Comparison of ENCODE assay signal across 14 mouse cellular contexts in genomic region chr9:102310431-102310830, GRCm38 (mm10). TPM values are rescaled to one million over a fixed set of nuclear protein-coding genes. Genes with fewer than 3 reads are reported as not detected.
A peak's percentile ranks its signal among the peaks of the same experiment; 100 is the strongest.
DNase-seq lines count a peak whose midpoint lies in the region; ATAC-seq lines count a peak whose summit lies in the region.
"Had no signal": no experiment of that assay in that cellular context is flagged by ENCODE, and none has a peak within 500 bp of the region (broad histone marks: within the 10 kb centered on the region; RNA-seq: fewer than 3 reads in every experiment).

No protein-coding gene starts in this region.

- WGBS in kidney, embryonic 14.5 days, result 29% methylated on average over 3 of the region's 3 CpGs
- WGBS in forebrain, embryonic 11.5 days, result 44% methylated on average over 3 of the region's 3 CpGs

- H3K4me2 ChIP-seq in kidney, embryonic 14.5 days (replicated peaks; ENCODE audit: low read depth, low read length), result no peak overlapping the region
- no peak overlapping the region for H3K4me2 ChIP-seq in forebrain, embryonic 11.5 days (ENCODE audit: low read depth, low read length, severe bottlenecking)
- H3K4me2 ChIP-seq: forebrain, embryonic 12.5 days; liver, embryonic 11.5 days; midbrain, embryonic 12.5 days had no signal

- peaks cover 3% of the 10 kb centered on the region; the same call in 1 of the 2 replicates for H3K9me3 ChIP-seq in kidney, embryonic 14.5 days (ENCODE audit: control insufficient read depth, low read length)
- H3K9me3 ChIP-seq in forebrain, embryonic 11.5 days (ENCODE audit: control insufficient read depth, low read length), result no peaks in the 10 kb centered on the region; the same call in 1 of the 2 replicates

- no peak for ATAC-seq in kidney, embryonic 14.5 days (ENCODE audit: low FRiP score, low TSS enrichment)
- ATAC-seq in monocyte, adult 5-6 weeks (replicated peaks; ENCODE audit: insufficient number of reproducible peaks, low FRiP score, low TSS enrichment, poor library complexity, severe bottlenecking), result no peak
- no peak for ATAC-seq in forebrain, embryonic 11.5 days (replicated peaks; ENCODE audit: low FRiP score)

- H3K4me3 ChIP-seq in kidney, embryonic 14.5 days (ENCODE audit: low read length), result no peak overlapping the region
- H3K4me3 ChIP-seq in forebrain, embryonic 11.5 days (ENCODE audit: low read depth, low read length), result no peak overlapping the region
- H3K4me3 ChIP-seq: forebrain, embryonic 12.5 days; midbrain, embryonic 12.5 days had no signal

- peak; percentile 6 for DNase-seq in adrenal gland, adult 8-10 months
- DNase-seq in adrenal gland, postnatal 25 days, result no peak
- DNase-seq in kidney, adult 11 months, result peak; percentile 26
- DNase-seq in kidney, adult 9 months, result peak; percentile 41
- peak; percentile 19 for DNase-seq in lung, postnatal 10 days
- DNase-seq in forebrain, embryonic 11.5 days (ENCODE audit: low spot score), result no peak
- DNase-seq: cerebellum, adult 9-10 months; layer of hippocampus, adult 9-11 months had no signal

- no peak overlapping the region for H3K9ac ChIP-seq in kidney, embryonic 14.5 days (ENCODE audit: low read depth, low read length)
- no peak overlapping the region for H3K9ac ChIP-seq in forebrain, embryonic 11.5 days (ENCODE audit: low read length)
- H3K9ac ChIP-seq: forebrain, embryonic 12.5 days; midbrain, embryonic 12.5 days had no signal

- no peaks in the 10 kb centered on the region for H3K36me3 ChIP-seq in kidney, embryonic 14.5 days (ENCODE audit: control insufficient read depth, insufficient read depth, low read length)
- H3K36me3 ChIP-seq in forebrain, embryonic 11.5 days (ENCODE audit: control insufficient read depth, insufficient read depth, low read length), result no peaks in the 10 kb centered on the region
- H3K36me3 ChIP-seq: forebrain, embryonic 12.5 days; midbrain, embryonic 12.5 days had no signal

- H3K27me3 ChIP-seq in kidney, embryonic 14.5 days (ENCODE audit: control insufficient read depth, insufficient read depth, low read length), result 0 out of 2 replicates have a peak, but pooled peaks cover 3% of the 10 kb centered on the region
- no peaks in the 10 kb centered on the region for H3K27me3 ChIP-seq in forebrain, embryonic 11.5 days (ENCODE audit: control insufficient read depth, insufficient read depth, low read length)

- H3K27ac ChIP-seq in kidney, embryonic 14.5 days (ENCODE audit: low read depth, low read length), result no peak overlapping the region; the same call in 1 of the 2 replicates
- H3K27ac ChIP-seq in forebrain, embryonic 11.5 days (ENCODE audit: low read depth, low read length), result no peak overlapping the region
- H3K27ac ChIP-seq: forebrain, embryonic 12.5 days; midbrain, embryonic 12.5 days had no signal

- 0 out of 2 replicates have a peak, but pooled peaks cover 2% of the 10 kb centered on the region for H3K4me1 ChIP-seq in kidney, embryonic 14.5 days (ENCODE audit: control insufficient read depth, insufficient read depth, low read length)
- peaks cover 2% of the 10 kb centered on the region; the same call in 1 of the 2 replicates for H3K4me1 ChIP-seq in forebrain, embryonic 11.5 days (replicated peaks; ENCODE audit: control insufficient read depth, insufficient read depth, low read length)

RNA-seq across cellular contexts. Expression of gene Ephb1, which starts 44.1 kb away (rescaled TPM):
- total RNA-seq in adrenal gland, adult 8-10 months (2022), result 1 to 10 TPM; 1.2 to 3.1 (median 2.0) TPM
- total RNA-seq in adrenal gland, postnatal 25 days (2021), result 2.9 and 3.8 TPM in 2 replicates
- polyA plus RNA-seq in kidney, embryonic 14.5 days (2014; fragmentation: Nextera tagmentation; extraction: Ambion mirVana), result 3.8 and 4.9 TPM in 2 replicates
- total RNA-seq in monocyte, adult 5-6 weeks (2017), result 0.21 TPM in 1 of 3 replicates, not detected in the others
- 19.8 and 19.9 TPM in 2 replicates for polyA plus RNA-seq in forebrain, embryonic 11.5 days (2014; fragmentation: Nextera tagmentation; extraction: Ambion mirVana)
- total RNA-seq: MEL had no signal

Comparison
In these comparisons a context has a peak if more than half of its experiments do, and no peak if none do; other contexts are left out.
1. DNase-seq: peak in adrenal gland, adult 8-10 months (single experiment), kidney, adult 11 months (single experiment), kidney, adult 9 months (single experiment) and lung, postnatal 10 days (single experiment); none in adrenal gland, postnatal 25 days (single experiment) and forebrain, embryonic 11.5 days (single experiment).